Mouse (Mus musculus) B cell, adult 2 months (primary cell): ENCODE results near the gene Tnfrsf13b.
"Not testable (repeated sequence)": the region's sequence is repeated elsewhere in the genome, so short reads cannot be mapped to it uniquely, and the experiment has no call there.

ENCODE experiments used
- DNase-seq, 2 experiments: peaks; one replicate each; pipeline ENCODE4 v3.0.0; 2022

Gene Tnfrsf13b

DNA sequence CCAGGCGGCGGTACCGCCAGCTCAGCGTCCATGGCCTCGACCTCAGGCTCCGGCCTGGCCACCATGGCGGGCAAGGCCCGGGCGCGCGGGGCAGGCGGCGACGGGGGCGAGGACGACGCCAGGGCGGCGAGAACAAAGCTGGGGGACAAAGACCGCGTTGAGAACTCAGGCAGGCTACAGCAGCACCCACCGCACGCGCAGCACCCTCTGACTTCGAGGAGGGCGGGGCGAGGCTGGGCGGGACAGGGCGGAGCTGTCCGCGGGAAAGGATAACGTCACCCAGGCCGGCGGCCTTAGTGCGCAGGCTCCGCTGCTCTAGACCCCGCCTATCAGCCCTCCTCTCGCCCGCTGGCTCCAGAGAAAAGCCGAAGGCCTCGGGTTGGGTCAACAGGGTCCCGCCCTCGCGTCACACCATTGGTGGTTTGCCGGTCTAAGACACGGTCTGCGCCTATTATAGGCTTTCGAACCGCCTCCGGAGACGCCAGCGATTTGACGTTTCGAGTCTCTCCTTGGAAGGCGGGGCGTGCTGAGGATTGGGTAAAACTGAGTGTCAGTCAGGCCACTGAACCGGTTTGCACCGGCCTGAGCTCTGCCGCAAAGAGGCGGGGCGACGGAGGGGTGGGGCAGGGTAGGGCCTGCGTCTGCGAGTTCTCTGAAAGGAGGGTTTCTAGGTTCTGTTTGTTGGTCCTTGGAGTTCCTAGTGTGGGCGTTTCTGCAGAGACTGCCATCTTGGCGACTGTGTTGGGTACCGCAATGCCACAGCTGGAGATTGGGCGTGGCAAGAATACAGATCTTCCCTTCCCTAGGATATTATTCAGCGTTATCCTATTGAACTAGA is 48.5 kb downstream of the Tnfrsf13b start, which contains the start of gene Usp22:
Gene Usp22, minus strand, starts transcription at position 235 of the 838 bp plus-strand sequence.
- peak; percentile 99 for DNase-seq

DNA sequence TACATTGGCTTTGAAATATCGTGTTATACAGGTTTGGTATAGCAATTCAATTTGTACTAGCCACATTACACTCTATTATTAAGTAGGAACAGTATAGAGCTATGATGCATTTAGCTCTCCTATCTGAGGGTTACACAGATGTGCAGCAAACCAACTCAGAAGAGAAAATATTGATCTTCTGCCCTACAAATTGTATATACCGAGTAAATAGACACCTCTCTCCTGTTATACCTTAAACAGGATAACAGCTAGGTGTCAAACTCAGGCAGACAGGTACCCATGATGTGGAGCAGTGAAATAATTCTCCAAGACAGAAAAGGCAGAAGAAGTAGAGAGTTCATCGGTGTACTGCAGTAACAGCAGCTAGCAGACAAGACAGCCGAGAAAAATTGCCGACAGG is 49.2 kb downstream of the Tnfrsf13b start:
- DNase-seq, result no peak

DNA sequence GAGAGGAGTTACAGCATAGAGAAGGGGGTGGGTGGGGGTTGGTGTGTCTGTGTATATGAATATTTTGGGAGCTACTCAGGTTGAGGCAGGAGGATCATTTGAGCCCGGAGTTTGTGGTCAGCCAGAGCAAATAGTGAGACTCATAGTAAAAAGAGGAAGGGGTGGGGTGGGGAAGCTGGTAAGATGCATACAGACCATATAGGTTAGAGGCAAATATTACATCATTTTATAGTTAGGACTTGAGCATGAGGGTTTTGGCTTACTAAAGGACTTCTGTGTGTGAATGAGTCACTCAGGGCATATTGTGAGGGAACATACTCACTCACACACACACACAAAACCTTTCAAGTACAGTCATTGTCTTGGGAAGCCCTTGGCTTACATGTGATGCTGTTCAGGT is 49.8 kb downstream of the Tnfrsf13b start:
- no peak for DNase-seq

DNA sequence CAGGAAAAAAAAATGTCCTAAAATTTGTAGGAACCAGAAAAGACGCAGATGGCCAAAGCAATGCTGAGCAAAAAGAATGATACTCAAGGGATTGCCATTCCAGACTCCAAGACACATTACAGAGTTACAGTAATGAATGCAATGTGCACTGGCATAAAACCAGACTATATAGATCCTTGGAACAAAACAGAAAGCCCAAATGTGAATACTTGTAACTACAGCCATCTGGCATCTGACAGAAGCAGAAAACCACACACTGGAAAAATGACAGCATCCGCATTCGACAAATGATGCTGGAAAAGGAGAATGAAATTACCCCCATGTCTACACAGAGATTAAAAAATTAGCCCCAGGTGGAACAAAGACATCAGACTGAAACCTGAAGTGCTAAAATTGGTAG is 53.8 kb downstream of the Tnfrsf13b start:
- no peak for DNase-seq

DNA sequence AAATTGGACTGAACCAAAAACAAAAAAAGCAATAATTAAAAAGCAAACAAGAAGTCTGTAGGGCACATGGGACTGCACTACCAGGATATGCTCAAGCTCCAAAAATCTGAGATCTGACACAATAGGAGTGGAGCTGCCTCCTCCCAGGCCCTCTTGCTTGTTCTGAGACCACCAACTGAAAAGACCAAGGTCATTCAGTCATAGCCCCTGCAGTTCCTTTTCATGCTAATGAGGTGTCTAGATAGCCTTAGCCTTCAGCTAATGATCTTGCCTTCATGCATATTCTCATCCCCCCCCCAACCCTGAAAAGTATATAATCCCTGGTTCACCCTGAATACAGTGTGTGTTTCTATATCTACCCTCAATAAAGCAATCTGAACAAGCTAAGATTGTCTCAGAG is 55.1 kb downstream of the Tnfrsf13b start:
- no peak for DNase-seq

DNA sequence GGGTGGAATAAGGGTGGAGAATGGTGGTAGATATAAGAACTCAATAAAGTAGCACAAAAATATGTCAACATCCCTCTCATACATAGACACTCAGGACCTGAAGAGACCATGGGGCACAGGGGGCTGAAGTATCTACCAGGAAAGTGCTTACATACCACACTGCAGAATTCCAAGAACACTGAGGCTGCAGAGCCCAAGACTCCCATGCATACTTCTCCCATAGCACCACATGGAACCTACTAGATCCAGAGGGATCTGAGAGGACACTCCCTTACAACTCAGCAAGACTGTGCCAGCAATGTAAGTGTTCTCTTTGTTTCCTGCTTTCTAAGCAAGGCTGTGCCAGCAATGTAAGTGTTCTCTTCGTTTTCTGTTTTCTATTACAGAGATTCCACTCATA is 57.3 kb downstream of the Tnfrsf13b start:
- DNase-seq, result no peak

DNA sequence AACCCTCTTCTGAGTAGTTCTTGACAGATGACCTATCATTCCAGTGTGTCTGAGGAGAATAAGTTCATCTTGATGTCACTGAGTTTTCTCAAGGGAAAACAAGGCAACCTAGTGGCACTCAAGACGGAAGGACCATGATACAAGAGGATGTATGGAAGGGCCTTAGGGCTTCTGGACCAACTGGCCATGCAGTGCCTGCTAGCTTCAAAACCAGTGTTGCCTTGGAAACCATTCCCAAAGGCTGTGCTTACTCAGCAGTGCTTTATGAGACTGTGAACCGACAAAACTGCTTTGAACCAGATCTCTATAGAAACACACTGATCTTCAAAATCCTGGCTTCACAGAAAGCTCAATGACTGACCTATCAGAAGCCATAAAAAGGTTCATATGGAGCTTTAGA is 64.2 kb downstream of the Tnfrsf13b start:
- DNase-seq, result no peak

DNA sequence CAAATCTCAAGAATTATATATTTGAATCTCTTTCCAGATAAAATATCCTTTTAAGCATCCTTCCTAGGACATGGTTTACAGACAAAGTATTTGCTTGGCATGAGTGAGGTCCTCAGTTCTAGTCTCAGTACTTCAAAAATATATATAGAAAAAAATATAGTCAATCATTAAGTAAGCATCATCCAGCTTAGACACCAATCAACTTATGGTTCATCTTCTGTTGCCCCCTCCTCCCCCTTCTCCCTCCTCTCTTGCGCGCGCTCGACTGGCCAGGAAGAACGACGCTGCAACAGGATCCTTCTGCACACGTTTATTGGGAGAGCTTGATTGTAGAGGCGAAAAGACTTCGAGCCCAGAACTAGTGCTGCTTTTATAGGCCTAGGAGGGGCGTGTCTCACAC is 65.6 kb downstream of the Tnfrsf13b start:
- not testable (repeated sequence) for DNase-seq

DNA sequence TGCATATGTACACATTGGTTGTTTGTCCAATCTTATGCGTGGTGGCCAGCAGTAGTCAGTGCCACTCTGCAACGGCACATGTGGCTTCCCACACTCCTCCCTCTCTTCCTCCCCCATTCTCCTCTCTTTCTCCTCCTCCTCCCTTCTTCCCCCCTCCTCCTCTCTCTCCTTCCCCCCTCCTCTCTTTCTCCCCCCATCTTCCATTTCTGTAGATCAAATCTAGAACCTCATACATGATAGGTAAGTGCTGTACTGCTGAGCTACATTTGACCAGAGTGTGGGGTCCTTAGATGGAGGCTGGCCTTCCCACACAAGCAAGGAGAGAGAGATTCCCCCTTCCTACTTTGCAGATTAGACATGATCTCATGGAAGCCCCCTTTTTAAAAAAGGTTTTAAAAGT is 66.2 kb downstream of the Tnfrsf13b start:
- DNase-seq, result no peak

DNA sequence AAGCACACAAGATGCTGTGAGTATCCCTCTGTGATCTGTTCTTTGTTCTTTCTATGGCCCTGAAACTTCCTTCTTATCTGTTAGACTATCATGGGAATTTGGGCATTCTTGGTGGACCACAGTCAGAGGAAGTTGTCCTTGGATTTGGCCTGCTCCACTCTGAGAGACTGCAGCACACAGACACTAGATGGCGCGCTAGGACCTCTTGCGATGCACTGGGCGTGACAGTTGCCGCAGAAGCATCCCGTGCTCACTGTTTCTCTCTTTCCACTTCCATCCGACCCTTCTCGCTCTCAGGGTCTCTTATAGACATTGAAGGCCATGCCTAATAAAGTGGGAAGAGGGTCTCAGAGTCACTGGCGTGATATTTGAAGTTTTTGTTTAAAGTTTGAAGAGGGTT is 66.8 kb downstream of the Tnfrsf13b start:
- DNase-seq, result peak; percentile 78 to 79

DNA sequence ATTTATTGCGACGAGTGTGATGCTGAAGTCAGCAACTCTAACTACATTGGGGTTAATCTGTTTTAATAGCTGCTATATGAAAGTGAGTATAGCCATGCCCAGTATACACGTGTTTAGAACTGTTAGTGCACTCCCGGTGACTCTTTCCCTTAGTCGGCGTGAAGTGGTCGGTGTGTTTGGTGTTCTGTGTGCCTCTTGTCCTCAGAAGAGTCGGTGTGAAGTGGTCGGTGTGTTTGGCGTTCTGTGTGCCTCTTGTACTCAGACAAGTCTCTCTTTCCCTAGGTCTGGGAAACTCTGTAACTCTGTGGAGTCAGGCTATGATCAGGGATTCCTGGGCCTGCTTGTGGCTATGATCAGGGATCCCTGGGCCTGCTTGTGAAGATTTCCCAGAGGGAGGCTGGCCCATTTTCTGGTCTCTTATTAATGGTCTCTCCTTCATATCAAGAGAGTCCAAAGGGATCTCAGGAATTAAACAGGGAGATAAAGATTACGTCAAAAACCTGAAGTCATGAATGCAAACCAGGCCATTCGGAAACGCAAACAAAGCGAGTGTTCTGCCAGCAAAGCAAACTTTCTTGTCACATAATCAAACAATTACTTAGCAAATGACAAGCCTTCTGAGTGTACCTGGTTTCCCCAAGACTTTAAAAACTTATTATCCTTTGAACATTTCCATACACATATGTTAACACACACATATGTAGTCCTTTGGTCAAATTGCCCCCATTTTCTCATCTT is 70.2 kb downstream of the Tnfrsf13b start:
- DNase-seq, result no peak

DNA sequence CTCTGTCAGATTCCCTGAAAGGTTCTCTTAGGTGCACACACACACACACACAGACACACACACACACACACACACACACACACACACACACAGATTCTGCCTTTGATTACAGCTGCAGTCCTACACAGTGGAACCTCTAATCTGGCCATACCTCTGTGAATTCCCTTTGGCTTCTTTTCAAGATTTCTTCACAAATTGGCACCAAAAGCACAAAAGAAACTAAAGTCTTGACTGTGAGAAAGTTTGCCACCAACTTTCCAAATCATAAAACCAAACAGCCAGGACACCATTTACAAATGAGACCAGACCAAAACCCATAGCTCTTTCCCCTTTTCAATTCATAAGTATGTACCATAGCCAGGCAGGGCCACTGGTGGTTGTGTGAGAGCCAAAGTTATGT is 71.4 kb downstream of the Tnfrsf13b start:
- DNase-seq, result no peak
